Mouse (Mus musculus): ENCODE measurements around the gene Ppp2r2c. TPM values are rescaled to one million over a fixed set of nuclear protein-coding genes. Genes with fewer than 3 reads are reported as not detected.

The Ppp2r2c gene
- 0.01 TPM in 1 of 2 replicates, not detected in the other for polyA plus RNA-seq (2012; rRNA removed)

GRCm38 (mm10) chr5:36868266-36869090, at the start of gene Ppp2r2c:
TSS of gene Ppp2r2c (plus strand) at chr5:36868513.

GRCm38 (mm10) chr5:36829913-36830879, 38.1 kb upstream of the Ppp2r2c start, which contains the start of gene Man2b2:
TSS of gene Man2b2 (minus strand) at chr5:36830653.

GRCm38 (mm10) chr5:36988781-36989624, 120.7 kb downstream of the Ppp2r2c start, which contains the start of gene Wfs1:
TSS of gene Wfs1 (minus strand) at chr5:36989205.

Other genes with a start within 250 kb of the Ppp2r2c start
- gene D5Ertd579e, start 172.5 kb upstream of the Ppp2r2c start, polyA plus RNA-seq (2012; rRNA removed), result 17.0 and 19.3 TPM in 2 replicates
- 9.8 and 12.0 TPM in 2 replicates for gene Bloc1s4, start 119.9 kb upstream of the Ppp2r2c start, polyA plus RNA-seq (2012; rRNA removed)
- 78.2 and 84.3 TPM in 2 replicates for gene Mrfap1, start 71.7 kb upstream of the Ppp2r2c start, polyA plus RNA-seq (2012; rRNA removed)
- gene Man2b2, start 37.9 kb upstream of the Ppp2r2c start, polyA plus RNA-seq (2012; rRNA removed), result 10.3 and 11.9 TPM in 2 replicates
- 0.60 and 0.71 TPM in 2 replicates for gene Wfs1, start 120.7 kb downstream of the Ppp2r2c start, polyA plus RNA-seq (2012; rRNA removed)
- gene Gm1043, start 216.9 kb downstream of the Ppp2r2c start, polyA plus RNA-seq (2012; rRNA removed), result not detected in 2 replicates